Mouse (Mus musculus): ENCODE results near the gene Glipr1l3.
"Not testable (repeated sequence)": the region's sequence is repeated elsewhere in the genome, so short reads cannot be mapped to it uniquely, and the experiment has no call there.

Gene Glipr1l3

GRCm38 (mm10) chr10:112159882-112160560 lies at the start of gene Glipr1l3:
Gene Glipr1l3 (minus strand): TSS chr10:112160327.
- peak; percentile 51 for DNase-seq

DNA sequence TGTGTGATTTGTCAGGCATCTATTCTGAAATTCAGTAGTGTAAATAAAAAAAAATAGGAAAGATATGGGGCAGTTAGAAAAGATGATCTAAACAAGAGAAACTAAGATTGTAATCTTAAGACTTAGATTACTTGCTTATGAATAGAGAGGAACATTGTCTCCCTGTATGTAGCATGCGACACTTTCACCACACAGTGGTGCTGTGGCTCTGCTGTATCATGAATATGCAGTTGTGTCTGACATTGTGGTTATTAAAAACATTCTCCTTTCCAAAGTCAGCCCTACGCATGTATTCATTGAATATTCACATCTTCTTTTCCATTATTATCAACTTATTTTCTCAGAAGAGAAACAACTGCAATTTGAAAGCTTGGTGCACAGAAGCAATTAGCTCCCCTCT lies 43.3 kb upstream of the Glipr1l3 start:
- no peak for DNase-seq

DNA sequence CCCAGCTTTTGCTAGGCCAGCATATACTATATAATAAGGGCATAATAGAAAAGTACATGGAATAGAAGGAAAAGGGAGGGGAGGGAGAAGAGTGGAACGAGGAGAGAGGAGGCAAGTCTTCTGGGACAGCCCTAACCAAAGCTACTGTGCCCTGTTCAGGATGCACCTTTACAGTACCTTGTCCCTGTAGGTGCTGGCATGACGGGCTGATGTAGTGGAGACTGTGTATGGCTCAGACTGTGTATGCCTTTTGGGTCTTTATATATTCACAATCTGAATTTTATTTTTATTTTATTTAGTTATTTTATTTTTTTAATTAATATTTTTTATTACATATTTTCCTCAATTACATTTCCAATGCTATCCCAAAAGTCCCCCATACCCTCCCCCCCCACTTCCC lies 33.8 kb upstream of the Glipr1l3 start:
- DNase-seq = not testable (repeated sequence)

GRCm38 (mm10) chr10:112177027-112177426 lies 16.9 kb upstream of the Glipr1l3 start:
- not testable (repeated sequence) for DNase-seq

DNA sequence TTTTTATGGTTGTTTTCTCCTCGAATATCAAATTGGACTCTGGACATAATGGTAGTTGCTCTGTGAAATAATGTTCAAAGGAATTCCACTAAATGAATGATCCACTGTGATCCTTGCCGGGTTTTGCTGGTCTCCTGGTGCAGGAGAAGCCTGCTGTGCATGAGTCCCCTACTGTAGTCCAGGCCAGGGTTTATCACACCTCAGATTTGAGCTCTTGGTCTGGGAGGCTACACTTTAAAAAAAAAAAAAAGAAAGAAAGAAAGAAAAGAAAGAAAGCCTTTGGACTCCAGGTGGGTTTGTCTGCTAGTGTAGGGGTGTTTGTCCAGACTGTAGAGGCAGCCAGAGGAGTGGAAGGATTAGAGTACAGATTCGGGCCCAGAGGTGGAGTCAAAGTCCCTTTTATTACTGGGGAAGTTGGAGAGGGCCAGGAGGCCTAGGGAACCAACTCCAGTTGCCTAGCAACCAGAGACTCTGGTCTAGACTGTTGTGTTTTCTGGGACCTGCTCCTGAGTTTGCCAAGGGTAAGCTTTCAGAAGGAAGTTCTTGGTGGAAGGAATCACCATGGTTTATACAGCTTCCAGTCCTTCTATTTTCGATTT lies 3.1 kb upstream of the Glipr1l3 start, which contains the start of gene Caps2:
Gene Caps2 (plus strand): TSS at position 454 of the 599 bp plus-strand sequence.
- DNase-seq = no peak

DNA sequence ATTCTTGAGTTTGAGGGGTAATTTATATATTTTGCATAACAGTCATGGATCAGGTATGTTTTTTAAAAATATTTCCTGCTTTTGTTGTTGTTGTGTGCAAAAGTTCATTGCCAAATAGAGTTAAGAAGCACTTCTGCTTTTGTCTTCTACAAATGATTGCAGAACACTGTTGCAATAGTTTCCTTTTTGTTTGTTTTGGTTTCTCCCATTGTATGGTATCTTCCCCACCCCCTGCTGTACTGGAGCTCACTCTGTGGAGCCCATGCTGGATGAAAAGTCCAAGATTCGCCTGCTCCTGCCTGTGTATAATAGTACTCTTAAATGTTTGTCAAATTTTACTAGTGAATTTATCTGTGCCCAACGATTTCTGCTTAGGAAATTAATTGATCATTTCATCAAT lies 20.3 kb downstream of the Glipr1l3 start:
- no peak for DNase-seq

DNA sequence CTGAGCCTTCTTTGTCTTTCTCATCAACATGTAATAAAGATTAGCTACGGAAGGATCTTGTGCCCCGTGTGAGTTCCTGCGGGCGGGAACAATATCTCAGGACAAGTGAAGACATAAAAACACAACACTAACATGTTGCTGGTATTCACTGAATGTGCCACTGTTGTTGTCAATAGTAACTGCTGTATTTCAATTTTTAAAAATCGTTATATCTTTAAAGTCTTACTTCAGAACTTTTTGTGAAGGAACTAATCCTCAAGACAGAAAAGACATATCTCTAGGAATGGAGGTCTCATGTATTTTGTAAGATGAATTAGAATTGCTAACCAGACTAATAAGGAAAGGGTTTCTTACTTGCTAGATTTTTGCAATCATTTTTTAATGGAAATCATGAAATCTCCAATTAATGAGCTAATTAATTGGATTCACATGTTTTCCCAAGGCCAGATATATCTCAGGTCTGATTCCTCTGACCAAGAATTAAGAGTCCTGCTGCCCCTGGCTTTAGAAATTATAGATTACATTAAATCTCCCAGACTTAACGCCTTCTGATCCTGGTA lies 21.2 kb downstream of the Glipr1l3 start:
- no peak for DNase-seq

DNA sequence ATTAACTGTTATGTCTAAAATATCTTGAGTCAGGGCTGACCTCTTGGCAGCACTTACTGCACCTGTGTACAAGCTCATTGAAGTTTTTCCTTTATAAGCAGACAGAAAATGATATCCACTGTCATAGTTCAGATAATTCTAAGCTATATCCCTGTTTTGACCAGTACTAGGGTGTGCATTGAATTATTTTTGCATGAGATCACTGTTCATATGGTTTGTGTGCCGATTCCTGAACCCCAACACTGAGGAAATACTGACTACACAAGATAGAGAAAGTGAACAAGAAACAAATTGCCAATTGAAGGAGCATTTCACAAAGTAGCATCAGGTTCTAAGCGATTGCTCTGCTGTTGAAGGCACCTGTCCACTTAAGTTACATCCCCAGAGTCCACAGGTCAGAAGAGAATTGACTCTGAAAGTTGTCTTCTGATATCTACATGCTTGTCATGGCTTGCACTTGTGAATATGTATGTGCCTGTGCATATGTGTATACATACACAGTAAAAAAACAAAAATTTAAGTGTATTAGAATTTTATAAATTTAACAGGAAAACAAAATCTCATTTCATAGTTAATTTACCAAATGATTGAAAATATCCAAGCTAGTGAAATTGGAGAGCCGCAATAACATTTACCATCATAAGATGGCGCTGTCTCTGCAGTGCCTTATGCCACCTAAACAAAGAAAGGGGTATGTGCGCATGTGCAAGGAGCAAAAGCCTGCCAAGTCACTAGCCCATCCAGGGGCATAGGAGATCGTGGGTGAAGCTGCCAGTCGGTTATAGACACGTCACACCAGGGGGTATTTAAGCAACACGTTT lies 21.9 kb downstream of the Glipr1l3 start:
- DNase-seq = no peak

GRCm38 (mm10) chr10:112132194-112132593 lies 27.9 kb downstream of the Glipr1l3 start:
- DNase-seq = no peak

- not testable (repeated sequence) for DNase-seq
Observed at GRCm38 (mm10) chr10:112127682-112128230, 32.4 kb downstream of the Glipr1l3 start.

DNA sequence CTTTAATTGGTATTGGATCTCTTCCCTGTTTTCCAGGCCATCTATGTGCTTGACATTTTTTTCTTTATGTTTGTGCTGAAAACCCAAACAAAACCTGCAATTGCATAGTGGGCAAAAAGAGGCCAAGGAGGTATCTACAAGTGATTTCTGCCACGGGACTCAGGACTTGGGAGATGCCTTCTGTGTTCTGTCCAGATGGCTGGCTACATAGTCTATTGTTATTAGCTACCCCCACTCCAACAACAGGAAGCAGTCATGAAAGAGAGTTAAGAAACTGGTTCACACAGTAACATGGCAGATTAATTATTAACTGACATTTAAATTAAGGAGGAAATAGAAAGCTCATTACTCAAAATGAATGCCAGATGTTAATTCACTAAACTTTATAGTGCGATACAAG lies 35.0 kb downstream of the Glipr1l3 start:
- not testable (repeated sequence) for DNase-seq

- DNase-seq = no peak
Observed at GRCm38 (mm10) chr10:112110401-112110800, 49.7 kb downstream of the Glipr1l3 start.

DNA sequence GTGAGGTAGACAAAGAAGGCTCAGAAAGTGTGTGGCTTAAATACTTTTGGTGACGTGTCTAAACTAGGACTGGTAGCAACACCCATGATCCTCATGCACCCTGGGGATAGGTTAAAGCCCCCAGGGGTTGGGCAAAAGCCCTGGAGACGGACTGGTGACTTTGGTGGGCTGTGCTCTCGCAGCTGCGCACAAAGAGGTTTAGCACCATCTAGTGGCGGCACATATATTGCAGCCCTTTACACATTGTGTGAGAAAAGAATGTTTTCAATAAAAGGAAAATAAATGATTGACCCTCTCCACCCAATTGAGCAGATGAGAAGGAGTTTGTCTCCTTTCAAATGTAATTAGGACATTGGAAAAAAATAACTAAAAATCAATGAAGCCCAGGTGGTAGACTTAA lies 54.3 kb downstream of the Glipr1l3 start:
- peak; percentile 20 for DNase-seq

Measured in cerebellum, adult 8-10 months (tissue).